Mouse (Mus musculus): Measurements from ENCODE around the gene Aldh3b3. TPM values are rescaled to one million over a fixed set of nuclear protein-coding genes. Genes with fewer than 3 reads are reported as not detected.

Aldh3b3 gene
- total RNA-seq, 2 experiments from 2014 or later = not detected

GRCm38 (mm10) chr19:3926685-3927084, 31.8 kb upstream of the Aldh3b3 start:
- Histone ChIP-seq H3K27ac (peak overlapping the region; percentile 52), H3K4me3 (no peak overlapping the region)
- no peak for DNase-seq
- intact Hi-C loops (cut with DNase I) = no loop called here
- no peak for TF ChIP-seq CTCF (IDR thresholded peaks at IDR 0.05)

- H3K4me3 ChIP-seq = no peak overlapping the region
- H3K27ac ChIP-seq = peak overlapping the region; percentile 84
- intact Hi-C loops (cut with DNase I) = no loop called here
- DNase-seq = peak; percentile 33
- TF ChIP-seq CTCF (IDR thresholded peaks at IDR 0.05) = no peak
Observed at GRCm38 (mm10) chr19:3927989-3928388, 30.5 kb upstream of the Aldh3b3 start.

GRCm38 (mm10) chr19:3928779-3929178, 29.7 kb upstream of the Aldh3b3 start:
- DNase-seq = no peak
- H3K27ac ChIP-seq = peak overlapping the region; percentile 84
- H3K4me3 ChIP-seq = peak overlapping the region; percentile 49; the same call in 1 of the 2 replicates
- intact Hi-C loops (cut with DNase I) = no loop called here
- no peak for TF ChIP-seq CTCF (IDR thresholded peaks at IDR 0.05)

GRCm38 (mm10) chr19:3929211-3929941, 29.1 kb upstream of the Aldh3b3 start, which contains the start of gene Aldh3b1:
Aldh3b1 (minus strand) TSS chr19:3929808.
- H3K4me3 ChIP-seq = peak within 1 kb of the TSS; percentile 49
- H3K27ac ChIP-seq = peak within 1 kb of the TSS; percentile 84
- intact Hi-C loops (cut with DNase I) = no loop called here
- no peak for TF ChIP-seq CTCF (IDR thresholded peaks at IDR 0.05)
- peak; percentile 93 for DNase-seq

GRCm38 (mm10) chr19:3930262-3931057, 28.0 kb upstream of the Aldh3b3 start:
- intact Hi-C loops (cut with DNase I) = no loop called here
- no peak for TF ChIP-seq CTCF (IDR thresholded peaks at IDR 0.05)

GRCm38 (mm10) chr19:3931716-3932115, 26.7 kb upstream of the Aldh3b3 start:
- peak; percentile 26 for DNase-seq
- no peak for TF ChIP-seq CTCF (IDR thresholded peaks at IDR 0.05)
- Histone ChIP-seq H3K27ac (no peak overlapping the region; the same call in 1 of the 2 replicates), H3K4me3 (no peak overlapping the region)
- intact Hi-C loops (cut with DNase I) = no loop called here

More at GRCm38 (mm10) chr19:3930262-3931057, 28.0 kb upstream of the Aldh3b3 start:
- Histone ChIP-seq H3K27ac (peak overlapping the region; percentile 84), H3K4me3 (peak overlapping the region; percentile 49)
- DNase-seq = peak; percentile 34

GRCm38 (mm10) chr19:3935032-3935895, 23.2 kb upstream of the Aldh3b3 start, which contains the start of gene Unc93b1:
Unc93b1 (plus strand) TSS chr19:3935186.
- peak within 1 kb of the TSS; percentile 89 for H3K4me3 ChIP-seq
- peak; percentile 78 for DNase-seq
- peak within 1 kb of the TSS; percentile 80 for H3K27ac ChIP-seq
- intact Hi-C loops (cut with DNase I) = no loop called here
- no peak for TF ChIP-seq CTCF (IDR thresholded peaks at IDR 0.05)

GRCm38 (mm10) chr19:3935896-3936850, 22.3 kb upstream of the Aldh3b3 start:
- H3K27ac ChIP-seq = peak overlapping the region; percentile 80
- intact Hi-C loops (cut with DNase I) = no loop called here
- DNase-seq = peak; percentile 76

GRCm38 (mm10) chr19:3942315-3942714, 16.1 kb upstream of the Aldh3b3 start:
- Histone ChIP-seq H3K27ac (no peak overlapping the region), H3K4me3 (no peak overlapping the region)
- intact Hi-C loops (cut with DNase I) = no loop called here
- DNase-seq = no peak
- no peak for TF ChIP-seq CTCF (IDR thresholded peaks at IDR 0.05)

More at GRCm38 (mm10) chr19:3935896-3936850, 22.3 kb upstream of the Aldh3b3 start:
- no peak for TF ChIP-seq CTCF (IDR thresholded peaks at IDR 0.05)
- H3K4me3 ChIP-seq = peak overlapping the region; percentile 89

GRCm38 (mm10) chr19:3942986-3943735, 15.3 kb upstream of the Aldh3b3 start:
- H3K27ac ChIP-seq = no peak overlapping the region
- no peak for TF ChIP-seq CTCF (IDR thresholded peaks at IDR 0.05)
- intact Hi-C loops (cut with DNase I) = no loop called here
- DNase-seq = no peak
- H3K4me3 ChIP-seq = no peak overlapping the region

Measured in gastrocnemius, adult 2 months (tissue).